Mouse (Mus musculus) c-Kit-positive CD71-positive TER-119-positive erythroid progenitor cells, embryonic 14.5 days (primary cell): ENCODE measurements at regions not wholly inside any gene's neighbourhood (a gene's known extent, or its start where the extent isn't known, plus 50 kb on each side); places are given as distances from the start of the nearest gene placed in this dataset.

Experiments used
- DNase-seq: peaks from one replicate; pipeline ENCODE4 v3.0.0-alpha.2; 2013; ENCODE audit warnings: low spot score

GRCm38 (mm10) chr3:60412206-60412605, 60.4 kb upstream of the Mbnl1 start:
- DNase-seq: no peak

GRCm38 (mm10) chr3:60413749-60414148, 58.9 kb upstream of the Mbnl1 start:
- no peak for DNase-seq

- no peak for DNase-seq
These were observed 55.6 kb upstream of the Mbnl1 start for GRCm38 (mm10) chr3:60417001-60417400.

- no peak for DNase-seq
These were observed 54.0 kb upstream of the Mbnl1 start for GRCm38 (mm10) chr3:60418652-60419051.

GRCm38 (mm10) chr3:60419216-60419615, 53.4 kb upstream of the Mbnl1 start:
- DNase-seq: no peak
